In the genomic region with DNA sequence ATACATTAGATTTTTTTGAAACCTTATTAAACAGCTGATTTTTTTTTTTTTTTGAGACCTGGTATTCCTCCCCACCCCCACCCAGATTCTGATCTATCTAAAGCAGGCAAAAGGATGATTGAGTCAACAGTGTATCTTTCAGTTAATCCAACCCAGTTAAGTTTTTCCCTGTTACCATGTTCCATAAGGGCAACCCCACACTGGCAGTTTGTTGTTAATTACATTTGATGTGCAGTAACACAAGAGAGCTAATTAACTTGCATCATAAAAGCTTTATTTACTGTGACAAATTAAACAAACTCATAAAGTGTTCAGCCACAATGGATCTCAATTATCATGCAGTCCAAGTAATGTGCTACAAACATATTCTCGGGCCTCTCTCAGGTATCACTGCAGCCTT, we compare ENCODE assay signal across 18 mouse cellular contexts.
A peak's percentile ranks its signal among the peaks of the same experiment; 100 is the strongest.
DNase-seq lines count a peak whose midpoint lies in the region; ATAC-seq lines count a peak whose summit lies in the region.
"Had no signal": no experiment of that assay in that cellular context is flagged by ENCODE, and none has a peak within 500 bp of the region (broad histone marks: within the 10 kb centered on the region; RNA-seq: fewer than 3 reads in every experiment).

No protein-coding gene starts in this region.

- H3K9me3 ChIP-seq in neural tube, embryonic 13.5 days: no peaks in the 10 kb centered on the region
- no peaks in the 10 kb centered on the region for H3K9me3 ChIP-seq in neural tube, embryonic 14.5 days (ENCODE audit: control insufficient read depth, low read length)
- H3K9me3 ChIP-seq in heart, embryonic 10.5 days: no peaks in the 10 kb centered on the region
- H3K9me3 ChIP-seq: embryonic facial prominence, embryonic 10.5 days; embryonic facial prominence, embryonic 12.5 days; forebrain, embryonic 13.5 days; forebrain, embryonic 15.5 days had no signal

- H3K36me3 ChIP-seq in neural tube, embryonic 13.5 days: no peaks in the 10 kb centered on the region
- no peaks in the 10 kb centered on the region for H3K36me3 ChIP-seq in neural tube, embryonic 14.5 days (ENCODE audit: control insufficient read depth, insufficient read depth, low read length)
- H3K36me3 ChIP-seq in heart, embryonic 10.5 days: no peaks in the 10 kb centered on the region
- H3K36me3 ChIP-seq: embryonic facial prominence, embryonic 10.5 days; embryonic facial prominence, embryonic 12.5 days; forebrain, embryonic 15.5 days had no signal

- intact Hi-C loops in heart, postnatal 25 days (cut with DNase I): no loop called here

- peak; percentile 25; the same call in 1 of the 2 replicates for ATAC-seq in neural tube, embryonic 13.5 days (ENCODE audit: low read depth)
- ATAC-seq in neural tube, embryonic 14.5 days (ENCODE audit: low read depth): peak; percentile 54
- ATAC-seq: forebrain, embryonic 13.5 days; forebrain, embryonic 15.5 days; forebrain, postnatal 0 days had no signal

- H3K4me1 ChIP-seq in neural tube, embryonic 13.5 days (replicated peaks): peaks cover 27% of the 10 kb centered on the region
- peaks cover 14% of the 10 kb centered on the region; the same call in 1 of the 2 replicates for H3K4me1 ChIP-seq in neural tube, embryonic 14.5 days (ENCODE audit: control insufficient read depth, insufficient read depth, low read length)
- no peaks in the 10 kb centered on the region for H3K4me1 ChIP-seq in heart, embryonic 10.5 days

- no peak overlapping the region for H3K9ac ChIP-seq in neural tube, embryonic 13.5 days
- H3K9ac ChIP-seq in neural tube, embryonic 14.5 days (replicated peaks; ENCODE audit: low read depth, low read length): no peak overlapping the region
- H3K9ac ChIP-seq: embryonic facial prominence, embryonic 12.5 days; forebrain, embryonic 13.5 days; forebrain, embryonic 15.5 days; forebrain, postnatal 0 days had no signal

- no peak for DNase-seq in neural tube, embryonic 10.5 days (ENCODE audit: extremely low spot score, low spot score)
- no peak for DNase-seq in heart, postnatal 25 days (ENCODE audit: low spot score)
- DNase-seq in heart, embryonic 10.5 days (ENCODE audit: low spot score): no peak
- DNase-seq: adrenal gland, adult 2 months; adrenal gland, postnatal 10 days; adrenal gland, postnatal 25 days; cerebellum, adult 11-12 months; cerebellum, adult 2 months; cerebellum, adult 9-10 months; cerebellum, postnatal 10 days; cerebellum, postnatal 25 days; forebrain, postnatal 0 days had no signal

- H3K4me3 ChIP-seq in neural tube, embryonic 13.5 days: no peak overlapping the region
- H3K4me3 ChIP-seq in neural tube, embryonic 14.5 days (ENCODE audit: low read depth, low read length): no peak overlapping the region
- no peak overlapping the region for H3K4me3 ChIP-seq in heart, embryonic 10.5 days
- H3K4me3 ChIP-seq: embryonic facial prominence, embryonic 10.5 days; embryonic facial prominence, embryonic 12.5 days; forebrain, embryonic 13.5 days; forebrain, embryonic 15.5 days had no signal

- H3K4me2 ChIP-seq in neural tube, embryonic 13.5 days: no peak overlapping the region
- H3K4me2 ChIP-seq in neural tube, embryonic 14.5 days (ENCODE audit: low read depth, low read length): no peak overlapping the region
- H3K4me2 ChIP-seq: embryonic facial prominence, embryonic 12.5 days; forebrain, embryonic 13.5 days; forebrain, embryonic 15.5 days had no signal

- no peak overlapping the region for H3K27ac ChIP-seq in neural tube, embryonic 13.5 days (replicated peaks)
- H3K27ac ChIP-seq in neural tube, embryonic 14.5 days (ENCODE audit: low read depth, low read length): no peak overlapping the region
- H3K27ac ChIP-seq in heart, embryonic 10.5 days: no peak overlapping the region
- H3K27ac ChIP-seq: embryonic facial prominence, embryonic 10.5 days; embryonic facial prominence, embryonic 12.5 days; forebrain, embryonic 13.5 days; forebrain, embryonic 15.5 days had no signal

- 27% methylated on average over 1 of the region's 1 CpGs for WGBS in neural tube, embryonic 13.5 days
- WGBS in neural tube, embryonic 14.5 days: 34% methylated on average over 1 of the region's 1 CpGs
- 85% methylated on average over 1 of the region's 1 CpGs for WGBS in heart, embryonic 10.5 days

- no peaks in the 10 kb centered on the region for H3K27me3 ChIP-seq in neural tube, embryonic 13.5 days
- no peaks in the 10 kb centered on the region for H3K27me3 ChIP-seq in neural tube, embryonic 14.5 days (ENCODE audit: control insufficient read depth, insufficient read depth, low read length)
- H3K27me3 ChIP-seq in heart, embryonic 10.5 days (ENCODE audit: insufficient read depth, poor library complexity, severe bottlenecking): no peaks in the 10 kb centered on the region
- H3K27me3 ChIP-seq: embryonic facial prominence, embryonic 12.5 days; forebrain, embryonic 13.5 days; forebrain, embryonic 15.5 days had no signal
